Mouse (Mus musculus) ES-E14 (cell line): ENCODE measurements around the gene Pgbd5.

Experiments used
- HCFC1 ChIP-seq: IDR thresholded peaks from 2 replicates; pipeline ENCODE4 v1.6.1; 2012; ENCODE audit warnings: low read length, inconsistent platforms, borderline replicate concordance; ENCODE audit not compliant: insufficient read depth
- MAFK ChIP-seq: IDR thresholded peaks from 2 replicates; pipeline ENCODE4 v1.6.1; 2014; ENCODE audit warnings: mild to moderate bottlenecking, low read depth, low read length, inconsistent platforms; ENCODE audit not compliant: insufficient read depth
- ZC3H11A ChIP-seq: IDR thresholded peaks from 2 replicates; pipeline ENCODE4 v1.6.1; 2012; ENCODE audit warnings: low read depth, mild to moderate bottlenecking, inconsistent platforms, low read length, borderline replicate concordance
- ZNF384 ChIP-seq: IDR thresholded peaks from 2 replicates; pipeline ENCODE4 v1.6.1; 2012; ENCODE audit warnings: low read depth, low read length, inconsistent platforms

DNA sequence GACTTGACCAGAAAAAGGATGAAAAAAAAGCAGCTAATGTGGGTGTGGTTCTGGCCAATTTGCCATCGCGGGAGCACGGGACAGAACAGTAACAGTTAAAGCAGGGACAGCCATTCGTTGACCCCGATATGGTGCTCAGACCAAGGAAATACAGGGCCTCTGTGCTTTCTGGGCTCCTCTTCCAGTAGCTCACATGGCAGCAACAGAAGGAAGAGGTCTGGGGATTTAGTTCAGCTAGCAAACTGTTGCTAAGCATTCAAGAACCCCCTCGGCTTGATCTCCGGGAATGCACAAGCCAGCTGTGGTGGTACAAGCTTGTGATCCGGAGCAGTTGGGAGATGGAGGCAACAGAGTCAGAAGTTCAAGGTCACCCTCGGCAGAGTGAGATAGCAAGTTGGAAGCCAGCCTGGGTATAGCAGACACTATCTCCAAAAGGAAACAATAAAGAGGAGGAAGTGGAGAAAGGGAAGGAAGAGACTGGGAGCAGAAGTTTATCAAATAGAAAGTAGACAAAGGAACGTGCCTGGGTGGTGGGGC lies 3.7 kb downstream of the Pgbd5 start:
- TF ChIP-seq ZC3H11A (no peak), ZNF384 (no peak), MAFK (no peak), HCFC1 (no peak)
